Mouse (Mus musculus) Patski (cell line): ENCODE data around the gene Zranb1. TPM values are rescaled to one million over a fixed set of nuclear protein-coding genes. Genes with fewer than 3 reads are reported as not detected.

ENCODE experiments used
- ATAC-seq: fragments of 100-300 bp; one replicate; pipeline ENCODE4 v1.8.0; 2021
- CTCF ChIA-PET: fragments of 350-600 bp; sonication (Branson Sonifier 250); formaldehyde crosslinking; loops from one replicate; lab custom pipeline; 2022; ENCODE audit warnings: inconsistent platforms; lab: Charles Lee
- POLR2A ChIA-PET: fragments of 350-600 bp; sonication (Branson Sonifier 250); formaldehyde crosslinking; loops from one replicate; lab custom pipeline; 2022; ENCODE audit warnings: antibody characterized with exemption, inconsistent platforms; lab: Charles Lee
- DNase-seq: peaks from one replicate; pipeline ENCODE4 v3.0.0-alpha.2; 2011; ENCODE audit warnings: low read depth, low spot score
- H3K27me3 ChIP-seq: fragments of 371-371 bp; one replicate; pipeline ENCODE4 v1.5.1; 2021
- CTCF ChIP-seq: fragments of 100-300 bp; IDR thresholded peaks from one replicate; pipeline ENCODE4 v1.5.1; 2021
- in situ Hi-C: fragments of 300-500 bp; cut with MboI; formaldehyde crosslinking; loops from 3 replicates; pipeline ENCODE4 v1.11.1; 2018; ENCODE audit warnings: low pct_unique_long_range_greater_than_20kb, mixed read lengths
- polyA plus RNA-seq: library from polyadenylated mRNA; unstranded; gene quantifications from one replicate; pipeline ENCODE4 v1.2.3, GENCODE M21; 2021

The Zranb1 gene
- polyA plus RNA-seq, 1 experiment from 2014 or later = 22.9 TPM

DNA sequence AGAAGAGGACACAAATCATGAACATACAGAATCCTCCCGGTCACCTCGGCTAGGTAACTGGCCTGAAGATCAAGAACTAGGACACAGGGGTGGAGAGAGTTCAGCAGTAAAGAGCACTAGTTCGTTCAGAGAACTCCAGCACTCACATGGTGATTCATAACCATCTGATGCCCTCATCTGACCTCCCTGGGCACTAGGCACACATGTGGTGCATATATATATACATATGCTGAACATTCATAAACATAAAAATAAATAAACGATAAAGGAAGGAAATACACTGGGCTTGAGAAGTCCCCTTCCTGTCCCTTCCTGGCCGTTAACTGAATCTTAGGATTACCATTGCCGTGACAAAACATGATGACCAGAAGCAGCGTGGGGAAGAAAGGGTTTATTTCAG lies 38.1 kb upstream of the Zranb1 start:
- ATAC-seq = no peak
- TF ChIP-seq CTCF = no peak
- CTCF ChIA-PET = no interaction called here

DNA sequence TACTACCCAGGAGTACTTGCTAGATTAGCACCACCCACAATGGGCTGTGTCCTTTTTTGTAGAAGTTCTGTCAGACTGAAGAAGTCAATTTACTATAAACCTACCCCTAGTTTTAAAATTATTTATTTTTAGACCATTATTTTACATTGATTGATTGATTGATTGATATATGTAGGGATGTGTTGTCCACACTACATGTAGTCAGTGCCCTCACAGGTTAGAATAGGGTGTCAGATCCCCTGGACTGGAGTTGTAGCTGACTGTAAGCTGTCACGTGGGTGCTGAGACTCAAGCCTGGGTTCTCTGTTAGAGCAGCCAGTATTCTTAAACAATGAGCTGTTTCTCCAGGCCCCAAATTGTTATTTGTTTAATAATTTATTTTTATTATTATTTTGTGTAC lies 37.6 kb upstream of the Zranb1 start:
- H3K27me3 ChIP-seq = no peaks in the 10 kb centered on the region
- TF ChIP-seq CTCF = no peak
- in situ Hi-C loops = no loop called here
- CTCF ChIA-PET = no interaction called here
- POLR2A ChIA-PET = no interaction called here
- DNase-seq (no peak), ATAC-seq (no peak)

More for the DNA sequence above, 38.1 kb upstream of the Zranb1 start:
- in situ Hi-C loops = no loop called here
- POLR2A ChIA-PET = no interaction called here
- no peaks in the 10 kb centered on the region for H3K27me3 ChIP-seq
- DNase-seq = no peak

DNA sequence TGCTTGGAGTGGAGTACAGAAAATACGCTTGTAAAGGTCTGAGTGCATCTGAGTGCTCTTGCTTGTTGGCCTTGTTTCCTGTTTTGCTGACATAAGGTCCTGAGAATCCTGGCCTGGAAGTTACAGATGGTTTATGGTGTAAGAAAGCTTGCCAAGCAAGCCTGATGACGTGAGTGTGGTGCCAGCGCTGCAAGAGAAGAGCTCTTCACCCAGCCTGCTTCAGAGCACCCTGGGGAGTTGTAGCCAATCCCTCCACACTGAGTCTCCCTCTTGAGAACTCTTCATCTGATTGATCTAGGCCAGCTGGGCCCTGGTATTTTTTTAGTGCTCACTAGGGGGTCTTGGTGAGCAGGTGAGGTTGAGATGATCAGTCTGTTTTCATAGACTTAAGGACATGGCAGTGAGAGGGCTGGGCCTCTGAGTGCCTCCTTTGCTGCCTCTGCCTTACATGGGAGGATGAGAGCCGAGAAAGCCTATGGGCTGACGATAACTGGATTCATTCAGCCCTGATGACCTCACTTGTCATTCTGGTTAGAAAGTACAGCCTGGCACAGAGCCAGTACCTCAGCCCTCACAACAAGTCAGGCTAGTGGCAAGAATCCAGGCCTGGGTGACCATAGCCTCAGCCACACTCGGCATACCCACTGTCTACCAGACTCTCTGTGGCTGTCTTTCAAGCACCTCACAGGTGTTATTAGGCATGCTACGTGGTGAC lies 35.9 kb upstream of the Zranb1 start:
- no peak for TF ChIP-seq CTCF
- ChIA-PET POLR2A (no interaction called here), CTCF (interaction anchor here (0.5 to 2.9 kb wide), 3 partner anchors 10 to 82 kb away, joined by 3 to 6 read pairs (median 4); partner anchors contain the start of gene Fam53b)
- no peak for DNase-seq
- no peaks in the 10 kb centered on the region for H3K27me3 ChIP-seq
- no peak for ATAC-seq
- in situ Hi-C loops = loop anchor here (5.0 kb wide), 1 partner anchor 243 kb away; no protein-coding TSS in a partner anchor

DNA sequence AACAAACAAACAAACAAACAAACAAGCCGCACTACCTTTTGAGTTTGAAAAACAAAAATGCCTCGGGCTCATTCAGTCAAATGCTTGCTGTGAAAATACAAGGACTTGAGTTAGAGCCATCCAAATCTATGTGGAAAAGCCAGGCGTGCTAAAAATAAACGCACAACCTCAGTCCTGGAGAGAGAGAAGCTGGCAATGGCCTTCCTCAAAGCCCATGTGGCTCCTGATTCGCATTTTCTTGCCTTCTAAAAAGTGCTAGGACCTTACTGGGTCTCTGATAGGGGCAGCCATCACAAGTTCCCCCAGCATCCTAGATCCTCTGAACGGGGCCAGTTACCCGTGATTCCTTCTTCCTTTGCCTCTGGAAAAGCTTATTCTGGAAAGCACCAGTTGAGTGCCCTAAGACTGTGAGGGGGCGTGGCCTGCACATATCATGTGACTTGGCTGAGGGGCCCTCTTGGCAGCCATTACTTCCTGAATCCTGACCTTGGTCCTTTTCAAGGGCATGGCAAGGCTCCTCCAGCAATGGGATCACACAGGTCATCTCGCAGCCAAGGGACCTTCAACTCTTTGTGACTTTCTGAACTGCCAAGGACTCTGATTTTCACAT lies 34.6 kb upstream of the Zranb1 start:
- in situ Hi-C loops = loop anchor here (5.0 kb wide), 1 partner anchor 244 kb away; no protein-coding TSS in a partner anchor
- CTCF ChIA-PET = interaction anchor here (1.2 to 2.9 kb wide), 3 partner anchors 9 to 85 kb away, joined by 3 to 6 read pairs (median 3); partner anchors contain the start of gene Fam53b
- H3K27me3 ChIP-seq = no peaks in the 10 kb centered on the region
- POLR2A ChIA-PET = no interaction called here
- TF ChIP-seq CTCF = no peak
- ATAC-seq (no peak), DNase-seq (no peak)

DNA sequence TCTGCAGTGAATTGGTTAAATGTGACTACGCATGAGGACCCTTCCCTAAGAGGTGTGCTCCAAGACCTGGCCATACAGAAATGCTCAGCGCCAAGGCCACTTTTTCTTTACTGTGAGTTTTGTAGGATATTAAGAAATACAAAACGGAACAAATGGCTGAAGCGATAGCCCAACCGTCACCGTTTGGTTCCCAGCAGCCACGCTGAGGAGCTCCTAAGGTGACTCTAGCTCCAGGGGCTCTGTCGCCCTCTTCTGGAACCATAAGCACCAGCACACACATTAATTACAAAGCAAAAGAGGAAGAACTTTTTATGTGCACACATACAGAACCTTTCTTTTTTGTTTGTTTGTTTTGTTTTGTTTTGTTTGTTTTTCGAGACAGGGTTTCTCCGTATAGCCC lies 33.7 kb upstream of the Zranb1 start:
- ChIA-PET POLR2A (no interaction called here), CTCF (interaction anchor here (1.2 to 2.9 kb wide), 3 partner anchors 8 to 84 kb away, joined by 3 to 7 read pairs (median 6); no protein-coding TSS in a partner anchor)
- no peaks in the 10 kb centered on the region for H3K27me3 ChIP-seq
- TF ChIP-seq CTCF = no peak
- DNase-seq (no peak), ATAC-seq (no peak)
- in situ Hi-C loops = loop anchor here (5.0 kb wide), 1 partner anchor 245 kb away; no protein-coding TSS in a partner anchor

DNA sequence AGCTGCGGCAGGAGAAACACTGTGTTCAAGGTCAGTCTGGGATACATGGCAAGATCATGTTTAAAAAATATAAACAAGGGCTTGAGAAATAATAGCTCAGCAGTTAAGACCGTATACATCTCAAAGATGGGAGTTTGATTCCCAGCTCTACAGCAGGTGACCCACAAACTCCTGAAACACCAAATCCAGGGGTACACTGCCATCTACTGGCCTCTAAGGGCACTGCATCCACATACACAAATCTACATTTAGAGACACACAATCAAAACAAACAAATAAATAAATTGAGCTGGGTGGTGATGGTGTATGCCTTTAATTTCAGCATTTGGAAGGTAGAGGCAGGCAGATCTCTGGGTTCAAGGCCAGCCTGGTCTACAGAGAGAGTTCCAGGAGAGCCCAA lies 32.7 kb upstream of the Zranb1 start:
- ChIA-PET CTCF (interaction anchor here (0.7 to 2.0 kb wide), 11 partner anchors 21 to 423 kb away, joined by 3 to 7 read pairs (median 4); partner anchors contain the start of gene Fam53b), POLR2A (no interaction called here)
- DNase-seq = no peak
- H3K27me3 ChIP-seq = no peaks in the 10 kb centered on the region
- in situ Hi-C loops = loop anchor here (5.0 kb wide), 1 partner anchor 246 kb away; no protein-coding TSS in a partner anchor
- peak; percentile 83 for TF ChIP-seq CTCF
- no peak for ATAC-seq

DNA sequence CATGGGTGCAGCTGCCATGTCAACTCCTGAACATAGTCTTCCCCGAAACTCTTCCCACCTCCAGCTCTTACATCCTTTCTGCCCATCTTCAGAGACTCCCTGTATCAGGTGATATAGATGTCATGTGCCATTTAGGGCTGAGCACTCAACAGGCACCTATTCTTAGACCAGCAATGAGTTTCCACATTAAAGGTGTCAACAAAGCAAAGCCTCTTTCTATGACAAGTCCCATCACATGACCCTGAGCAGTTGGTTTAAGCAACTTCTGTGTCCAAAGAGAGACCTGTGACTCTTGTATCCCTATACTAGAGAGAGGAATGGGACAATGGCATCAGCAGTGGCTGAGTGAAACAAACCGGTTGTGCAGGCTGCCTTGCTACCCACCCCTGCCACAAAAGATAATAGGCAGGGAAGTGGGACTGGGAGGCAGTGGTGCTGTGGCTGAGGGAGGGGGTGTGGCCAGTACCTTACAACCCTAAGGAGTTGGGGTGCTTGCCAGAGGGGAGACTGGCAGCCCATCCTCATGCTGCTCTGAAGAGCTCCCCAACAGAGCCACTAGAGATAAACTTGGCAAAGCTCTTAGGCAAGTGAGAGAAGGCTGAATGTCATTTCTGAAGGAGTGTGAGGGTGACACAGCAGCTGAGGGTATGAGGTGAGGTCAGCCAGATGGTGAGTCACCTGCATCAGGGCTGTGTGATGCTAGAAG lies 30.0 kb upstream of the Zranb1 start:
- H3K27me3 ChIP-seq = no peaks in the 10 kb centered on the region
- ChIA-PET POLR2A (no interaction called here), CTCF (no interaction called here)
- TF ChIP-seq CTCF = no peak
- ATAC-seq = peak; percentile 51
- DNase-seq = no peak
- in situ Hi-C loops = no loop called here

DNA sequence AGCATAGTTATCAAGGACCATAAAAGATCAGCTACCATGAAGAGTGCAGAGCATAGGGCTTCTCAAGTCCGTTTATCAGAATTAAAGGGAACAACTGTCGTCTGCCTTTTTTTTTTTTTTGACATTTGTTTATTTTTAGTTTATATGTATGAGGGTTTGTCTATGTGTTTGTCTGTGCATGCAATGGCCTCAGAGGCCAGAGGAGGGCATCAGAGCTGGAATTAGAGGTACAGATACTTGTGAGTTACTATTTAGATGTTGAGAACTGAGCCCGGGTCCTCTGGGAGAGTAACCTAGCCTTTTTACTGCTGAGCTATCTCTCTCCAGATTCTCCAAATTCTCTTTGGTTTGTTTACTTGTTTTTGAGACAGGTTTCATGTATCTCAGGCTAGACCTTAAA lies 27.1 kb upstream of the Zranb1 start:
- CTCF ChIA-PET = interaction anchor here (2.1 kb wide), 1 partner anchor 8 kb away, joined by 6 read pairs; no protein-coding TSS in a partner anchor
- in situ Hi-C loops = no loop called here
- DNase-seq (no peak), ATAC-seq (no peak)
- POLR2A ChIA-PET = interaction anchor here (0.8 kb wide), 1 partner anchor 155 kb away, joined by 8 read pairs; no protein-coding TSS in a partner anchor
- H3K27me3 ChIP-seq = no peaks in the 10 kb centered on the region
- peak; percentile 39 for TF ChIP-seq CTCF

DNA sequence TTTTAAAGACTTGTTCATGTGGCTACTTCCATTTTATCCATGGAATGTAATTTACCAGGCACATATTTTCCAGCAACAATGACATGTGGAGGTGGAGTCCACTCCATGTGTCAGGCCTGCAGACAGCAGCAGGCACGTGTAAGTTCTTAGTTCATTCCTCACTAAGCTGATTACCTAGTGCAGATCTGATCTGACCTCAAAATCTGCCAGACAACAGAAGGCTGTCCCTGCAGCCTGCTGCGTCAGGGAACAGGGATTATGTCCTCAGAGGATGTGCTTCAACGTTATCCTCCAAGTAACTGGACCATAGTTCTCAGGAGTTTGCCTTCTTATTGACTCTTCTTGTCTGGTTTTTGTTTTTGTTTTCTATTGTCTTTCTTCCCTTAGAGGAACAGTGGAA lies 9.0 kb upstream of the Zranb1 start:
- no peak for TF ChIP-seq CTCF
- H3K27me3 ChIP-seq = no peaks in the 10 kb centered on the region
- ChIA-PET POLR2A (no interaction called here), CTCF (no interaction called here)
- no peak for DNase-seq
- in situ Hi-C loops = no loop called here
- ATAC-seq = no peak

DNA sequence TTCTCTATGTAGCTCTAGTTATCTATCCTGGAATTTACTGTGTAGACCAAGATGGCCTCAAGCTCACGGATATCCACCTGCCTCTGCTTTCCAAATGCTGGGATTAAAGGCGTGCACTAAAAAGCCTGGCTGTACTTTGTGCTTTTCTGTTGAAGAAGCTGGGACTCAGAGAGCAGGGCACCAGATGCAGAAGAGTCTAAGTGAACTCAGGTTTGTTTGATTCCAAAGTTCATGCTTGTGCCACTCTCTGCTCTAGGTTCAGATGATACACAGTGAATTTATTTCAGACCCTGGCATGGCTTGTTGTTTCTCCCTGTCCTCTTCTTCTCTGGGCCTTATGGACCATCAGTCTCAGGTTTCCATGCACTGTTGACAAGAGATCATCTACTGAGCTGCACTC lies 5.7 kb upstream of the Zranb1 start:
- ChIA-PET CTCF (interaction anchor here (1.0 to 1.5 kb wide), 3 partner anchors 10 to 27 kb away, joined by 3 to 5 read pairs (median 3); no protein-coding TSS in a partner anchor), POLR2A (no interaction called here)
- in situ Hi-C loops = no loop called here
- DNase-seq (no peak), ATAC-seq (no peak)
- no peak for TF ChIP-seq CTCF
- no peaks in the 10 kb centered on the region for H3K27me3 ChIP-seq
